Mouse (Mus musculus) bone marrow macrophage, adult 2 months (primary cell): Measurements from ENCODE around the gene Stac2.

Experiments
- CTCF ChIP-seq: IDR thresholded peaks from 2 replicates; pipeline ENCODE4 v1.5.1; 2012; ENCODE audit warnings: low read depth, mild to moderate bottlenecking, low read length, moderate library complexity
- POLR2A ChIP-seq: IDR thresholded peaks from 2 replicates; pipeline ENCODE4 v1.6.1; 2012; ENCODE audit warnings: mild to moderate bottlenecking, low read depth, low read length, borderline replicate concordance

DNA sequence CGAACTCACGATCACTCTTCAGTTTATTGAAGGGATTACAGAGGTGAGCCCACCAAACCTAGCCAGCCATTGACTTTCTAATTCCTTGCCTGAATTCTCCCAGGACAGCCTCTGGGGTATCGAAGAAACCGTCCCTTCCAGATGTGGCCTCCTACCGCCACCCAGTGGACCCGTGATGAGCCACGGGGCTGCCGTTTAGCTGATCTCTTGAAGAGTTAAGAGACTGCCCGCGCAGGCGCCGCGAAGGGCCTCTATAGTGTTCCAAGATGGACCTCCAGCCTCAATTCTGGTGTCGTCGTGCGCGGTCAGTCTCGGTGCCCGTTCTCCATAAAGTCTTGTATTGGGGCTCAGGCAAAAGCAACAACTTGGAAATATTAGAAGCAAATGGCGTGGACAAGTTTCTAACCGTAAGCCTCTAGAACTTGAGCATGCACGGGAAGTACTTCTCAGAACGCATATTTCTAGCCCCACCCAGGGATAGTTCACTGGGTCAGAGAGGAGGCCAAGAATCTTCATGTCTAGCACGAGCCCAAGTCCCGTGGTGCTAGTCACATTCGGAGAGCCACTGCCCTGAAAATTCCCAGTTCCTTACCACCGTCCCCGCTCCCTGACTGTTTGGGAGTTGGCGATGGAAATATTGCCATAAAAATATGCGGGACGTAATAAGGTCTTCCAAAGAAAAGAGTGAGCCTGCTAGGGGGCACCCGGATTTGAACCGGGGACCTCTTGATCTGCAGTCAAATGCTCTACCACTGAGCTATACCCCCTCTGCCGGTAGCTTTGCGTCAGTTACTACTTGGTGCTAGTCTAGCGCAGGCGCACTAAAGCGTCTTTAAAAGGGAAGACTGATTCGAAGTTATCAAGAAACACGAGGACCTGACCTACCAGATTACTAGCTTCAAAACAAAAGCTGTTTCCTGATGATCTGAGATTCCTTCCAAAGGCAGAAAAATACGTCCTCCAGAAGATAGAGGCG is 65.4 kb downstream of the Stac2 start:
- no peak for TF ChIP-seq POLR2A
- peak; percentile 52 for TF ChIP-seq CTCF
